In genomic region chr11:12299701-12300446, GRCm38 (mm10) we compare ENCODE assay signal across 12 mouse cellular contexts.
DNase-seq lines count a peak whose midpoint lies in the region; ATAC-seq and TF ChIP-seq lines count a peak whose summit lies in the region.
"Had no signal": no experiment of that assay in that cellular context is flagged by ENCODE, and none has a peak within 500 bp of the region (broad histone marks: within the 10 kb centered on the region; RNA-seq: fewer than 3 reads in every experiment).

No protein-coding gene starts in this region.

- peak; percentile 82 for ATAC-seq in midbrain, embryonic 16.5 days

- DNase-seq in gastrocnemius, adult 2 months = no peak
- no peak for DNase-seq in gastrocnemius, postnatal 10 days
- DNase-seq in kidney, postnatal 14 days = peak; percentile 9
- no peak for DNase-seq in kidney, adult 18-20 months
- DNase-seq in embryo, embryonic 11 days = peak; percentile 41
- DNase-seq in cerebellum, adult 2 months = no peak
- DNase-seq in cerebellum, adult 9-10 months = no peak
- DNase-seq: heart, postnatal 10 days; lung, adult 18-20 months; thymus, postnatal 25 days had no signal

- H3K9me3 ChIP-seq in midbrain, embryonic 16.5 days (replicated peaks; ENCODE audit: control insufficient read depth, low read length, poor library complexity, severe bottlenecking) = peaks cover 4% of the 10 kb centered on the region; the same call in 1 of the 2 replicates
- H3K9me3 ChIP-seq: embryonic facial prominence, embryonic 13.5 days had no signal

- intact Hi-C loops in gastrocnemius, adult 2 months (cut with DNase I) = no loop called here

- 37% methylated on average over 5 of the region's 5 CpGs for WGBS in midbrain, embryonic 16.5 days
- 41% methylated on average over 5 of the region's 5 CpGs for WGBS in cerebellum, adult 2 months

- TF ChIP-seq CTCF in gastrocnemius, adult 2 months (IDR thresholded peaks at IDR 0.05) = no peak
- TF ChIP-seq CTCF in cerebellum, adult 2 months (IDR thresholded peaks at IDR 0.05; ENCODE audit: borderline replicate concordance, insufficient read depth, low read depth, low read length) = no peak

- H3K4me2 ChIP-seq in midbrain, embryonic 16.5 days (ENCODE audit: low read length) = no peak overlapping the region
- H3K4me2 ChIP-seq: embryonic facial prominence, embryonic 13.5 days had no signal

- TF ChIP-seq POLR2A in cerebellum, adult 2 months (IDR thresholded peaks at IDR 0.05; ENCODE audit: borderline replicate concordance, insufficient read depth, low read length) = no peak

- 0 out of 2 replicates have a peak, but pooled peaks cover 6% of the 10 kb centered on the region for H3K27me3 ChIP-seq in midbrain, embryonic 16.5 days (ENCODE audit: control insufficient read depth, insufficient read depth, low read depth, low read length)
- H3K27me3 ChIP-seq in cerebellum, adult 2 months (ENCODE audit: control insufficient read depth, insufficient read depth, low read length) = no peaks in the 10 kb centered on the region; the same call in 1 of the 2 replicates
- H3K27me3 ChIP-seq: embryonic facial prominence, embryonic 13.5 days had no signal

- H3K9ac ChIP-seq in midbrain, embryonic 16.5 days (ENCODE audit: low read depth, low read length) = peak overlapping the region; percentile 7; the same call in 1 of the 2 replicates
- H3K9ac ChIP-seq: embryonic facial prominence, embryonic 13.5 days had no signal

- H3K36me3 ChIP-seq in midbrain, embryonic 16.5 days (ENCODE audit: control insufficient read depth, insufficient read depth, low read length) = no peaks in the 10 kb centered on the region
- H3K36me3 ChIP-seq: embryonic facial prominence, embryonic 13.5 days had no signal

- H3K27ac ChIP-seq in gastrocnemius, adult 2 months = peak overlapping the region; percentile 50
- H3K27ac ChIP-seq in midbrain, embryonic 16.5 days (ENCODE audit: low read length) = peak overlapping the region; percentile 65
- H3K27ac ChIP-seq in cerebellum, adult 2 months (ENCODE audit: insufficient read depth, low read length) = no peak overlapping the region
- H3K27ac ChIP-seq: embryonic facial prominence, embryonic 13.5 days had no signal

- no peak overlapping the region for H3K4me3 ChIP-seq in gastrocnemius, adult 2 months
- no peak overlapping the region for H3K4me3 ChIP-seq in midbrain, embryonic 16.5 days (ENCODE audit: low read depth, low read length)
- no peak overlapping the region for H3K4me3 ChIP-seq in cerebellum, adult 2 months (replicated peaks; ENCODE audit: insufficient read depth, low read depth, low read length)
- H3K4me3 ChIP-seq: embryonic facial prominence, embryonic 13.5 days had no signal

- peaks cover 15% of the 10 kb centered on the region; the same call in 1 of the 2 replicates for H3K4me1 ChIP-seq in midbrain, embryonic 16.5 days (ENCODE audit: control insufficient read depth, insufficient read depth, low read length)
- no peaks in the 10 kb centered on the region for H3K4me1 ChIP-seq in cerebellum, adult 2 months (ENCODE audit: control insufficient read depth, insufficient read depth, low read length)
- H3K4me1 ChIP-seq: embryonic facial prominence, embryonic 13.5 days had no signal

Comparison
In these comparisons a context has a peak if more than half of its experiments do, and no peak if none do; other contexts are left out.
1. DNase-seq: peak in kidney, postnatal 14 days (single experiment) and embryo, embryonic 11 days (single experiment); none in gastrocnemius, adult 2 months (single experiment), gastrocnemius, postnatal 10 days (single experiment), kidney, adult 18-20 months (single experiment), cerebellum, adult 2 months (0 of 2) and cerebellum, adult 9-10 months (single experiment).